In the genomic region with DNA sequence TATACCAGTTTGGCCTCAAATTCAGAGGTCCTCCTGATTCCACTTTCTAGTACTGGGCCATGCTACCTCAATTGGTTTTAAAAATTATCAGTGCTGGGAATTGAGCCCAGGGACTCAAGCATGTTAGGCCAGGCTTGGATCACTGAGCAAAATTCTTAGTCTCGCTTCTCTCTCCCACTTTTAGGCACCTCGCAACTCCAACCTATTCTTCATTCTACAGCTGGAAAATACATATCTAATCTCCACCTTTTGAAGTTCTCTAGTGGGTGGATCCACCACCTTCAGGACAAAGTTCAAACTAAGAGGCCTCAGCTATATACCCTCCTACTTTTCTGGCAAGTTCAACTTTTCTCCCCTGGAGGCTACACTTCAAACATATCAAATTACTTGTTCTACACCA, we compare ENCODE assay signal across 1 mouse cellular context.
A peak's percentile ranks its signal among the peaks of the same experiment; 100 is the strongest.
TF ChIP-seq lines count a peak whose summit lies in the region.

No protein-coding gene starts in this region.

TF ChIP-seq in CH12.LX, 34 proteins besides CTCF, POLR2A, EP300 and RAD21:
- 0 out of 2 replicates have a peak, but pooled peaks have one; percentile 7 for TF ChIP-seq CHD2 (IDR thresholded peaks at IDR 0.05; ENCODE audit: low read length)
- no peak for TF ChIP-seq NELFE (IDR thresholded peaks at IDR 0.05; ENCODE audit: low read depth, low read length)
- 0 out of 2 replicates have a peak, but pooled peaks have one; percentile 22 for TF ChIP-seq UBTF (IDR thresholded peaks at IDR 0.05; ENCODE audit: low read depth, low read length)
